Mouse (Mus musculus): ENCODE results near the gene Chek2. TPM values are rescaled to one million over a fixed set of nuclear protein-coding genes. Genes with fewer than 3 reads are reported as not detected.

Chek2 gene
- total and polyA plus RNA-seq, 3 experiments, result 22.2 to 24.1 TPM; not detected in 1

DNA sequence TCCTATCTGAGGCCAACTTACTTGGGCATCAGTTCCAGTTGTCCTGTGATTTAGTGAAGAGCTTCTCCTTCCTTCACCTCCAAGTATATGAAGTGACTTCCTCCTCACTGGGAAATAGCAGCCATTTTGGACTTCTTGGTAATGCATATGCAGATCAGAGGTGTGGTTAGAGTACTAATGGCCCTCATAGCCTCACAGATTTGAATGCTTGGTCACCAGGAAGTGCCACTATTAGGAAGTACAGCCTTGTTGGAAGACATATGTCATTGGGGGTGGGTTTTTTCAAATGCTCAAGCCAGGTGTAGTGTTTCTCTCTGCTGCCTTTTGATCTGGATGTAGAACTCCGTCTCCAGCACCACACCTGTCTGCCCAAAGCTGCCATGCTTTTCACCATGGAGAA is 50.2 kb downstream of the Chek2 start:
- no peaks in the 10 kb centered on the region for H3K27me3 ChIP-seq (ENCODE audit: control insufficient read depth in 1 of 2, insufficient read depth in 2 of 2, low read length in 2 of 2)
- no peak for TF ChIP-seq MYC (IDR thresholded peaks at IDR 0.05; ENCODE audit: low read depth, low read length)
- TF ChIP-seq UBTF (IDR thresholded peaks at IDR 0.05; ENCODE audit: borderline replicate concordance, insufficient read depth, low read depth, low read length), result no peak
- TF ChIP-seq MYB (IDR thresholded peaks at IDR 0.05; ENCODE audit: low read depth, low read length), result no peak
- no peak for TF ChIP-seq EP300 (IDR thresholded peaks at IDR 0.05; ENCODE audit: low read depth in 1 of 2, low read length in 2 of 2)
- no peak for TF ChIP-seq SIN3A (IDR thresholded peaks at IDR 0.05; ENCODE audit: low read length)
- no peak for TF ChIP-seq ZKSCAN1 (IDR thresholded peaks at IDR 0.05; ENCODE audit: low read depth, low read length)
- no peak for TF ChIP-seq ELF1 (IDR thresholded peaks at IDR 0.05; ENCODE audit: low read depth, low read length)
- no peak for TF ChIP-seq HCFC1 (IDR thresholded peaks at IDR 0.05; ENCODE audit: low read depth, low read length)
- no peak for TF ChIP-seq POLR2AphosphoS2 (IDR thresholded peaks at IDR 0.05; ENCODE audit: low read length)
- H3K9ac ChIP-seq (ENCODE audit: control insufficient read depth, low read depth, low read length, poor library complexity, severe bottlenecking), result no peak overlapping the region
- DNase-seq (ENCODE audit: low read depth, low spot score), result no peak
- H3K9me3 ChIP-seq (replicated peaks; ENCODE audit: insufficient read depth, low read length), result no peaks in the 10 kb centered on the region
- H3K4me1 ChIP-seq (ENCODE audit: control insufficient read depth in 1 of 2, insufficient read depth in 2 of 2, low read length in 2 of 2), result no peaks in the 10 kb centered on the region
- no peak overlapping the region for H3K4me3 ChIP-seq (ENCODE audit: control insufficient read depth in 1 of 2, insufficient read depth in 1 of 2, low read depth in 2 of 2, low read length in 2 of 2)
- H3K79me2 ChIP-seq (ENCODE audit: control insufficient read depth, insufficient read depth, low read length, poor library complexity), result no peaks in the 10 kb centered on the region
- no peak overlapping the region for H3K27ac ChIP-seq (ENCODE audit: control insufficient read depth, low read depth, low read length)
- H3K36me3 ChIP-seq (ENCODE audit: control insufficient read depth in 1 of 2, insufficient read depth in 2 of 2, low read length in 2 of 2), result no peaks in the 10 kb centered on the region

DNA sequence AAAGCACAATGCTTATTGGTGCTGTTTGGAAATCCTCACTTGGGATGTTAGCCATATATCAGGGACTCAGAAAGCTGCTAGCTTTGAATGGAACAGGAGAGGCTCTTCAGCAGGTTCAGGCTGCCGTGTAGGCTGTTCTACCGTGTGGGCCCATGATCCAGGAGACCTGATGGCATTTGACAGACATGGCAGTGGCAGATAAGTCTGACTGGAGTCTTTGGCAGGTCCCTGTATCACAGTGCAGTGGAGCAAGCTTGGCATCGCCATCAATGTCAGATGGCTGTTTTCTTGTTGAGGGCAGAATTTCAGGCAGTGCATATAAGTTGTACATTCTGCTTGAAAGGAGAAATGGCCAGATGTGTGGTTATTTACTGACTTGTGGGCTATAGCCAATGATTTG is 50.8 kb downstream of the Chek2 start:
- Histone ChIP-seq H3K4me3 (ENCODE audit: control insufficient read depth in 1 of 2, insufficient read depth in 1 of 2, low read depth in 2 of 2, low read length in 2 of 2) (no peak overlapping the region), H3K27ac (ENCODE audit: control insufficient read depth, low read depth, low read length) (no peak overlapping the region), H3K9me3 (replicated peaks; ENCODE audit: insufficient read depth, low read length) (no peaks in the 10 kb centered on the region), H3K9ac (ENCODE audit: control insufficient read depth, low read depth, low read length, poor library complexity, severe bottlenecking) (no peak overlapping the region), H3K4me1 (ENCODE audit: control insufficient read depth in 1 of 2, insufficient read depth in 2 of 2, low read length in 2 of 2) (no peaks in the 10 kb centered on the region), H3K79me2 (ENCODE audit: control insufficient read depth, insufficient read depth, low read length, poor library complexity) (no peaks in the 10 kb centered on the region), H3K36me3 (ENCODE audit: control insufficient read depth in 1 of 2, insufficient read depth in 2 of 2, low read length in 2 of 2) (no peaks in the 10 kb centered on the region), H3K27me3 (ENCODE audit: control insufficient read depth in 1 of 2, insufficient read depth in 2 of 2, low read length in 2 of 2) (no peaks in the 10 kb centered on the region)
- TF ChIP-seq GATA1 (IDR thresholded peaks at IDR 0.05; ENCODE audit: low read depth, low read length) (no peak), MXI1 (IDR thresholded peaks at IDR 0.05; ENCODE audit: low read depth, low read length) (no peak), NRF1 (IDR thresholded peaks at IDR 0.05; ENCODE audit: insufficient read depth, low read depth, low read length, poor library complexity, severe bottlenecking) (no peak), JUND (IDR thresholded peaks at IDR 0.05; ENCODE audit: low read depth, low read length) (no peak), MAX (IDR thresholded peaks at IDR 0.05; ENCODE audit: low read length) (no peak), CHD1 (IDR thresholded peaks at IDR 0.05; ENCODE audit: low read depth, low read length) (no peak), CTCF (IDR thresholded peaks at IDR 0.05 in 2 of 3, conservative IDR thresholded peaks at IDR 0.05 in 1 of 3; ENCODE audit: control insufficient read depth in 1 of 3, insufficient read depth in 1 of 3, low read depth in 2 of 3, low read length in 3 of 3, poor library complexity in 1 of 3, severe bottlenecking in 1 of 3) (no peak), USF1 (IDR thresholded peaks at IDR 0.05; ENCODE audit: low read depth, low read length) (no peak), TCF12 (IDR thresholded peaks at IDR 0.05; ENCODE audit: low read depth, low read length) (no peak), POLR2AphosphoS5 (IDR thresholded peaks at IDR 0.05; ENCODE audit: borderline replicate concordance, low read depth, low read length) (no peak), ZNF384 (IDR thresholded peaks at IDR 0.05; ENCODE audit: low read depth, low read length) (no peak), POLR2A (IDR thresholded peaks at IDR 0.05; ENCODE audit: control insufficient read depth in 1 of 2, insufficient read depth in 1 of 2, low read depth in 1 of 2, low read length in 2 of 2, poor library complexity in 1 of 2) (no peak)
- DNase-seq (ENCODE audit: low read depth, low spot score), result no peak
